Mouse (Mus musculus): ENCODE results near the gene Brk1. TPM values are rescaled to one million over a fixed set of nuclear protein-coding genes. Genes with fewer than 3 reads are reported as not detected.

The Brk1 gene
- polyA plus RNA-seq, 1 experiment from 2014 or later, result 159 TPM

- Histone ChIP-seq H3K4me2 (no peak within 1 kb of the TSS), H3K27ac (no peak within 1 kb of the TSS), H3K4me3 (no peak within 1 kb of the TSS), H3K9me3 (replicated peaks) (no peaks in the 10 kb centered on the region), H3K9ac (no peak within 1 kb of the TSS), H3K4me1 (replicated peaks) (peaks cover 15% of the 10 kb centered on the region), H3K27me3 (no peaks in the 10 kb centered on the region), H3K36me3 (no peaks in the 10 kb centered on the region)
- 51% methylated on average over 23 of the region's 23 CpGs for WGBS
- no peak for ATAC-seq (replicated peaks; ENCODE audit: insufficient number of reproducible peaks, insufficient read depth, low FRiP score, low read depth)
These were observed 3.9 kb upstream of the Brk1 start, which contains the start of gene Fancd2os for GRCm38 (mm10) chr6:113600543-113601139. Fancd2os (minus strand) TSS chr6:113600715.

- ATAC-seq (replicated peaks; ENCODE audit: insufficient number of reproducible peaks, insufficient read depth, low FRiP score, low read depth), result no peak
- H3K36me3 ChIP-seq, result no peaks in the 10 kb centered on the region
- no peak overlapping the region for H3K9ac ChIP-seq
- WGBS, result 85% methylated on average over 6 of the region's 6 CpGs
- H3K4me2 ChIP-seq, result no peak overlapping the region
- H3K27me3 ChIP-seq, result no peaks in the 10 kb centered on the region
- no peaks in the 10 kb centered on the region for H3K9me3 ChIP-seq (replicated peaks)
- peaks cover 22% of the 10 kb centered on the region for H3K4me1 ChIP-seq (replicated peaks)
- H3K4me3 ChIP-seq, result no peak overlapping the region
- H3K27ac ChIP-seq, result no peak overlapping the region
These were observed 1.8 kb upstream of the Brk1 start for GRCm38 (mm10) chr6:113602821-113603220.

- H3K27ac ChIP-seq, result peak overlapping the region; percentile 88
- peak overlapping the region; percentile 87 for H3K4me3 ChIP-seq
- 51% methylated on average over 12 of the region's 12 CpGs for WGBS
- no peaks in the 10 kb centered on the region for H3K36me3 ChIP-seq
- no peaks in the 10 kb centered on the region for H3K27me3 ChIP-seq
- ATAC-seq (replicated peaks; ENCODE audit: insufficient number of reproducible peaks, insufficient read depth, low FRiP score, low read depth), result no peak
- H3K4me1 ChIP-seq (replicated peaks), result peaks cover 22% of the 10 kb centered on the region
- H3K9me3 ChIP-seq (replicated peaks), result no peaks in the 10 kb centered on the region
- H3K9ac ChIP-seq, result peak overlapping the region; percentile 91
- H3K4me2 ChIP-seq, result peak overlapping the region; percentile 66
These were observed 579 bp upstream of the Brk1 start for GRCm38 (mm10) chr6:113603993-113604392.

GRCm38 (mm10) chr6:113605224-113605545 is 613 bp downstream of the Brk1 start:
- Histone ChIP-seq H3K4me2 (peak overlapping the region; percentile 66), H3K27me3 (no peaks in the 10 kb centered on the region), H3K4me1 (replicated peaks) (peaks cover 17% of the 10 kb centered on the region), H3K4me3 (peak overlapping the region; percentile 87), H3K9ac (peak overlapping the region; percentile 91), H3K9me3 (replicated peaks) (no peaks in the 10 kb centered on the region), H3K36me3 (no peaks in the 10 kb centered on the region), H3K27ac (peak overlapping the region; percentile 88)
- ATAC-seq (replicated peaks; ENCODE audit: insufficient number of reproducible peaks, insufficient read depth, low FRiP score, low read depth), result peak; percentile 29; the same call in 1 of the 2 replicates
- WGBS, result 4% methylated on average over 10 of the region's 10 CpGs

- no peak for ATAC-seq (replicated peaks; ENCODE audit: insufficient number of reproducible peaks, insufficient read depth, low FRiP score, low read depth)
- WGBS, result 81% methylated on average over 6 of the region's 6 CpGs
- Histone ChIP-seq H3K36me3 (peaks cover 4% of the 10 kb centered on the region), H3K4me3 (no peak overlapping the region), H3K27ac (no peak overlapping the region), H3K4me2 (no peak overlapping the region), H3K9me3 (replicated peaks) (no peaks in the 10 kb centered on the region), H3K9ac (no peak overlapping the region), H3K27me3 (no peaks in the 10 kb centered on the region), H3K4me1 (replicated peaks) (peaks cover 35% of the 10 kb centered on the region)
These were observed 4.3 kb downstream of the Brk1 start for GRCm38 (mm10) chr6:113608871-113609270.

GRCm38 (mm10) chr6:113609293-113609692 is 4.7 kb downstream of the Brk1 start:
- 89% methylated on average over 7 of the region's 7 CpGs for WGBS
- peaks cover 8% of the 10 kb centered on the region for H3K36me3 ChIP-seq
- H3K27ac ChIP-seq, result no peak overlapping the region
- H3K4me1 ChIP-seq (replicated peaks), result peaks cover 32% of the 10 kb centered on the region
- no peak overlapping the region for H3K9ac ChIP-seq
- no peaks in the 10 kb centered on the region for H3K27me3 ChIP-seq
- H3K9me3 ChIP-seq (replicated peaks), result no peaks in the 10 kb centered on the region
- H3K4me3 ChIP-seq, result no peak overlapping the region
- no peak overlapping the region for H3K4me2 ChIP-seq
- ATAC-seq (replicated peaks; ENCODE audit: insufficient number of reproducible peaks, insufficient read depth, low FRiP score, low read depth), result no peak

GRCm38 (mm10) chr6:113612258-113612969 is 7.8 kb downstream of the Brk1 start:
- Histone ChIP-seq H3K4me2 (peak overlapping the region; percentile 52), H3K4me1 (replicated peaks) (peaks cover 20% of the 10 kb centered on the region), H3K27me3 (no peaks in the 10 kb centered on the region), H3K36me3 (peaks cover 39% of the 10 kb centered on the region), H3K9ac (0 out of 2 replicates have a peak overlapping the region, but pooled peaks have one; percentile 28), H3K9me3 (replicated peaks) (no peaks in the 10 kb centered on the region), H3K27ac (peak overlapping the region; percentile 83), H3K4me3 (0 out of 2 replicates have a peak overlapping the region, but pooled peaks have one; percentile 0)
- 41% methylated on average over 8 of the region's 8 CpGs for WGBS
- ATAC-seq (replicated peaks; ENCODE audit: insufficient number of reproducible peaks, insufficient read depth, low FRiP score, low read depth), result no peak

GRCm38 (mm10) chr6:113614152-113614551 is 9.6 kb downstream of the Brk1 start:
- no peaks in the 10 kb centered on the region for H3K9me3 ChIP-seq (replicated peaks)
- H3K4me1 ChIP-seq (replicated peaks), result peaks cover 20% of the 10 kb centered on the region
- no peak overlapping the region for H3K27ac ChIP-seq
- peaks cover 44% of the 10 kb centered on the region for H3K36me3 ChIP-seq
- ATAC-seq (replicated peaks; ENCODE audit: insufficient number of reproducible peaks, insufficient read depth, low FRiP score, low read depth), result no peak
- H3K9ac ChIP-seq, result no peak overlapping the region
- no peaks in the 10 kb centered on the region for H3K27me3 ChIP-seq
- no peak overlapping the region for H3K4me2 ChIP-seq
- no peak overlapping the region for H3K4me3 ChIP-seq
- WGBS, result 90% methylated on average over 7 of the region's 7 CpGs

GRCm38 (mm10) chr6:113614997-113615396 is 10.4 kb downstream of the Brk1 start:
- 96% methylated on average over 8 of the region's 8 CpGs for WGBS
- peaks cover 44% of the 10 kb centered on the region for H3K36me3 ChIP-seq
- H3K27me3 ChIP-seq, result no peaks in the 10 kb centered on the region
- H3K27ac ChIP-seq, result no peak overlapping the region
- ATAC-seq (replicated peaks; ENCODE audit: insufficient number of reproducible peaks, insufficient read depth, low FRiP score, low read depth), result no peak
- no peak overlapping the region for H3K4me2 ChIP-seq
- H3K9me3 ChIP-seq (replicated peaks), result no peaks in the 10 kb centered on the region
- H3K4me1 ChIP-seq (replicated peaks), result peaks cover 20% of the 10 kb centered on the region
- H3K4me3 ChIP-seq, result no peak overlapping the region
- H3K9ac ChIP-seq, result no peak overlapping the region

- Histone ChIP-seq H3K4me3 (no peak overlapping the region), H3K27ac (no peak overlapping the region), H3K4me2 (no peak overlapping the region), H3K27me3 (no peaks in the 10 kb centered on the region), H3K36me3 (peaks cover 42% of the 10 kb centered on the region), H3K9me3 (replicated peaks) (no peaks in the 10 kb centered on the region), H3K9ac (no peak overlapping the region), H3K4me1 (replicated peaks) (peaks cover 20% of the 10 kb centered on the region)
- no peak for ATAC-seq (replicated peaks; ENCODE audit: insufficient number of reproducible peaks, insufficient read depth, low FRiP score, low read depth)
- 92% methylated on average over 4 of the region's 4 CpGs for WGBS
These were observed 10.9 kb downstream of the Brk1 start for GRCm38 (mm10) chr6:113615489-113615888.

- Histone ChIP-seq H3K4me1 (replicated peaks) (peaks cover 17% of the 10 kb centered on the region), H3K4me2 (peak overlapping the region; percentile 90), H3K27me3 (no peaks in the 10 kb centered on the region), H3K27ac (peak overlapping the region; percentile 93), H3K9me3 (replicated peaks) (no peaks in the 10 kb centered on the region), H3K9ac (no peak overlapping the region), H3K36me3 (0 out of 2 replicates have a peak, but pooled peaks cover 5% of the 10 kb centered on the region), H3K4me3 (peak overlapping the region; percentile 90)
- no peak for ATAC-seq (replicated peaks; ENCODE audit: insufficient number of reproducible peaks, insufficient read depth, low FRiP score, low read depth)
- 61% methylated on average over 5 of the region's 5 CpGs for WGBS
These were observed 18.8 kb downstream of the Brk1 start for GRCm38 (mm10) chr6:113623386-113623785.
